Mouse (Mus musculus) heart, adult 9 months (tissue): ENCODE measurements around the gene Pga5.

Experiments used
- DNase-seq, 2 experiments: peaks; one replicate each; pipeline ENCODE4 v3.0.0; 2022; ENCODE audit warnings: low spot score in 2 of 2

Pga5 gene

DNA sequence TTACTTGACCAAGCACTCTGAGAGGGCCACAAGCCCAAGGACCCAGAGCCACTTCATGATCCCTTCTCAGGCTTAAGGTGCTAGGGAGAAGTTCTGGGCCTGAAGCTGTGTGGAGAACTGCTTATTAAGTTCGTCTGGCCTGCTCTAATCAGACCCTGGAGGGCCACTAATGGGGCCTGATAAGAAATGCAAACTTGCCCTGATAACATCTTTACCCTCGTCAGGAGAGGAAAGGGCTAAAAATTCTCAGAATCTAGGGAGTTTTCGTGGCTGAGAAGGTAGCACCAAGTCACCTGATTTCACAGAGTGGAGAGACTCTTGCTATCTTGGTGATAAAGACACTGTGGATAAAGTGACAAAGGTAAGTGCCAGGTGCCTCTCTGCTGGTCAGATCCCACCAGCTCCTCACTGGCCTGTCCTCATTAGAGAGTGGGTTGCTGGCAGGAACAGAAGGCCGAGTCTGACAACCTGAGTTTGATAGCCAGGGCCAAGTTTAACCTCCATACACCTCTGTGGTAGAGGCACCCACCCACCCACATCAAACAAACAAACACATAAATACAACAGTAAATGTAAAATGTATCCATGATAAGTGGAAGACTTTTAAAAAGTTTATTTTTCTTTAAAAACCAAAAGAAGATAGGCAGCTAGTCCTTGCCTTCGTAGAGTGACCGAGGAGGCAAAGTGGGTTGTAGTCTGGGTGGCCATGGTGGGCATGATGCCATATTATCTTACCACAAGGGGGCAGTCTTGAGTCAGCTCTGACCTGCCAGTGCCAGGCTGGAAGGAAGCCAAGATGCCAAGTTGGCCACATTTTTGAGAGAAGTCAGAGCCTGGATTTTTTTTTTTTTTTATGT, at the start of gene Pga5:
Gene Pga5, minus strand, starts transcription at position 157 of the 857 bp plus-strand sequence.
- DNase-seq = peak; percentile 63 to 70

DNA sequence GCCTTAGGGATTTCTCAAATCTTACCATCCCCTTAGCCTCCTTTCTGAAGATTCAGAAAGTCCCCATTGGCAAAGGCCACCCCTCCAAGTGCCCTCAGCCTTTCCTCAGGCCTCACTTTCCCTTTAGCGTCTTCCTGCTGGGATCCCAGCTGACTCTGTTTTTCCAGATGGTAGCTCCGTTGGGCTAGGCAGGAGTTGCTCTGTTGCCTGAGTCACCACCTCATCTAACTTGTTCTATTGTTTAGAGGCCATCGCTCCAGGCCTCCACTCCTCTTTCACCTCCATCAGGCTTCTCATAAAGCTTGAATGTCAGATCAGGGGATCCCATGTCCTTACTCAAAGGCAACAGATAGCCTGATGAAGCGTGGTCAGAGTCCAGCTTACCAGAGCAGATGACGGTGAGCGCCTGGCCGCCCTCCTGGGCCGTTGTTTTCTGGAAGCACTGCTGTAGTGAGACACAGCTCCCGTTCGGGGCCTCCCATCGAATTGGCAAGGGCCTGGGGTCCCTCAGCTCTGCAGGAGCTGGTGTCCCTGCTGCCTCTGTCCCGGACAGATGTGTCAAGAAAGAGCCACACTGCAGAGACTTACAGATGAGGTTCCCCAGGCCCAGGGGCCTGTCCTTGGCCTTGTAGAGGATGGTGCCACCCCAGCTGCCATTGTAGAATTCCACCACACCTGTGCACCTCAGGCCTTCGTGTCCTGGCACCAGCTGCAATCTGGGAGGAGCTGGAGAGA, 46.9 kb upstream of the Pga5 start:
- no peak for DNase-seq

DNA sequence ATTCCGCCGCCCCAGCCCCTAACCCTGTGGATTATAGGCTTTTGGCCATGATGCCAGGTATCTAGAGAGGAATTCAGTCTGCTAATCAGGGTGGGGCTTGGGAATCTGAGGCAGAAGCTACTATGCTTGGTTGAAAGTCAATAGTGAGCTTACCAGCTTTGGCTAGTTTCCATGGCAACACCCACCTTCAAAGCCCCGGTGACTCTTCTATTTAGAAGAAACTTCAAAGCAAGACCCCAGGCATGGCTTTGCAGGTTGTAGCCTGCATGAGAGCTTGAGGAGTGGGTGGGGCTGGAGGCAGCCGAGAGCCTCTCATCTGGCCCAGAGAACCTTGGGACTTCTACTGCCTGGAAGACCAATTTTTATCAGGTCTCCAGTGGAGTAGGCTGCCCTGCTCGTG, 45.8 kb upstream of the Pga5 start:
- no peak for DNase-seq

DNA sequence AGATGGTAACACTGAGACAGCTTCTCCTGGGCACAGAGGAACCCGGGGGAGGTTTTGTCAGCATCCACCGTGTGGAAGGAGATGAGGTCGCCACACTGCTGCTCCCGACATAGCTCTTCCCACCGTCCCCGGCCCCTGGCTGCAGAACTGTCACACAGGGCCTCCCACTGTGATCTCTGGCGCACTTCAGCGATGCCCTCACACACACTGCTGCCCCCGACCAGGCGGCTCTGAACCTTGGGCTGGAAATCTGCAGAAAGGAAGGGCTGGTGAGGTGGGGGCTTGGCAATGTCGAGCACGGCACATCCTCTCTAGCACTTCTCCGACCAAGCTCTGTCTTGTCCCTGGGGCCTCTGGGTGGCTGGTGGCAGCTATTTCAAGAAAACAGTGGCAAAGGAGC, 45.2 kb upstream of the Pga5 start:
- DNase-seq = no peak

DNA sequence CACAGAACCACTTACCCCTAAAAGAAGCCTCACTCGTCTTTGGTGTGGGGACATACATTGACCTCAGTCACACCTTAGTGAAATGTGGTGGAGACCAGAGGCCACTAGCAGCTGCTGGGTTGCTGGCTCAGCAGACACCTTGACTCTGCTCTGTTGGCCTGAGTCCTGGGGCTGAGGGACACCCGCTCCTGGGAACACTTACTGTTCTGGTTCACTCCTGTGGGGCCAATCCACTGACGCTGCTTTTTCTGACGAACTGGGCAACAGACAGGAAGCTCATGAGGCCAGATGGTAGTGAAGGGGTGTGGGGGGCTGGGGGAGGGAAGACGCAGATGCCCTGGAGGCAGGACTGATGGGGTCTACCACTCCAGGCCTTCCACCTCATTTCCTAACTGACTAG, 43.2 kb upstream of the Pga5 start:
- no peak for DNase-seq

DNA sequence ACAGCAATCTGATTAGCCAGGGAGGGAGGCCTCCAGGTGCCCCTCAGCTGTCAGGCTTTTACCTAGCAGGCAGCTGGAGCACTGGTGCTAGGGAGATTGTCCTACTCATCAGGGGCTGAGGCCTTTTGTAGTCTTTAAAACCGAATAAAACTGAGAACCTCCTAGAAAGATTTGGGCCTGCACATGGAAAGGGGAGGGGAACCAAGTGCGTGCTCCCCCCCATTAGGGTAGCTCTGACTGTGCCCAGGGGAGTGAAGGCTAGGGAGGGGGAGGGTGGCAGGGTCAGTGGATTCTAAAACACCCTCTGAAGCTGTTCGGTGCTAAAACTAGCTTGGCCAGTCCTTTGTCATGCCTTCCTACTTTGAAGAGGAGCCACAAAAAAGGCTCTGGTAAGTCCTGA, 42.7 kb upstream of the Pga5 start:
- no peak for DNase-seq

DNA sequence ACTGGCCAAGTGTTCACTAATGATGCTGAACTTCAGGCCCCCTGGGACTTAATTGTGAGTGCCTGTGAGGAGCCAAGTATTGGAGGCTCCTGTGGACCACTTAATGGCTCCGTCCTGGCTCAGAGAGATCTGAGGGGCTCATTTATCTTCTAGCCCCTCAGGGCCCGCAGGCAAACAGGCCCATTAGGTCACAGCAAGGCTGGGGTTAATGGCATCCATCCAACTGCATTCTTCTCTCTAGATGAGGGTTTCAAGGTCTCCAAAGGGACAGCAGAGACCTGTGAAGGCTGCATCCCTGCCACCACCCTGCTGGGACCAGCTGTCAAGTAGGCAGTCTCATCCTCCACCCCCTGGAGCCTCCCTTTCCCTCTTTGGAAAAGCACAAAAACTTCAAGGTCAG, 41.9 kb upstream of the Pga5 start:
- no peak for DNase-seq

DNA sequence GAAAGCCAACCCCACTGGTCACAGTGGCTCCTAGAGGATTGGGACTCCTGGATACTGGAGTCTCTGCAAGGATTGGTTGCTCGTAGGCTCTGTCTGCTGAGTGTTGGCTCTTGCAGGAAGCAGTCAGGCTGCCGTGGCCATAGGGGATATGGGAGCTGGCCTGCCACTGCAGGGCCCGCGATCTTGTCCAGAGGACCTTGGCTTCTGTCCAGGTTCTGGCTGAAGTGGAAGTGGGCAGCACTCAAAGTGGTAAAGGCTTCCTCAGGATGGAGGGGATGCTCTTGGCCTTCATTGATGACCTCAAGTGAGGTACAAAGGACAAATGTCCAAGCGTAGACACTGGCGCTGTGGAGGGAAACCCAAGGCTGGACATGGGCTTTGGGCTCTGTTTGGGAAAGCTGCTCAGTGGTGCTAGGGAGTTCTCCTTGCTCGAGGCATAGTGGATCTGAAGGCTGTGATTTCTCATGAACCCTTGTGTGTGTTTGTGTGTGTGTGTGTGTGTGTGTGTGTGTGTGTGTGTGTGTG, 40.4 kb upstream of the Pga5 start:
- DNase-seq = no peak

DNA sequence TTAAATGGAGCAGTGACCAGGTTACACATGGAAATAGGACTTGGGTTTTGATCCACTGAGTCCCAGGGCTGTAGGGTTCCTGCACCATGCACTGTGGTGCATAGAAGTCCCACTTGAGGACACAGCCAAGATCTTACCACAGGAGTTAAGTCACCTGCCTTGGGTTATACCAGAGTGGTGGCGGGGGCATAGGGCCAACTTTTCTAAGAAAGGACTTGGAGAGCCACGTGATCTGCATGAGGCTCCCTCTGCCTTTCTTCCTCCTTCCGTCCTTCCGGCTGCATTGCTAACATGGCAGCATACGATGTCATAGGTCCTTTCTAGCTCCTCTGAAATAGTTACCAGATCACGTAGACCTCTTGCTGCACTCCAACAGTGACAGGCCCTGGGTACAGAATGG, 37.6 kb upstream of the Pga5 start:
- no peak for DNase-seq

DNA sequence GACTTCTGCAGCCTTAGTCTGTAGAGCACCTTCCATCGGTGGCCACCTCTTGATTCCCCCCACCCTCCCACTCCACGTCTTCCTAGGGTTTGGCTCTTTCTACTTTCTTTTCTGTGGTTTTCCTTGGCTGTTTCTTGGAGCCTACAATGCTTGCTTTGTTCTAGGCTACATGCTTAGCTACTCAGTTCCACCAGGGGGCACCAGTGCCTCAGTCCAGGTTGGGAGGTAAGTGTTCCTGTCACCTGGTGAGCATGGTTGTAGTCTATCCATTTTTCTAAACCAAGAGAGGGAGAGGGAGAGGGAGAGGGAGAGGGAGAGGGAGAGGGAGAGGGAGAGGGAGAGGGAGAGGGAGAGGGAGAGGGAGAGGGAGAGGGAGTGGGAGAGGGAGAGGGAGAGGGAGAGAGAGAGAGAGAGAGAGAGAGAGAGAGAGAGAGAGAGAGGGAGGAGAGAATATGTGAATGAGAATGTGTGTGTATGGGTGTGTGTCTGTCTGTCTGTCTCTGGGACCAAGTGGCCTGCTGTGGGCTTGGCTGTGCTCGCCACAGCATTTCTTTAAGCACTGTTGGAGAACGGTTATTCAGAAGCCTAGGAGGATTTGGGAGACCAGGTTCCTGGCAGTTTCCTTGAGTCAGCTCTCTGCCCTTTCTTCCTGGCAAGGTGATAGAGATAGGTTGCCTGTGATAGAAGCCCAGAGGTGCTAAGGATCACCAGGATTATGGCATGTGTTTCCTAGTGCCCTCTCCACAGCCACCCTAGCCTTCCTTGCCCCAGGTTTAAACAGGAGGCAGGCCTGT, 37.0 kb upstream of the Pga5 start:
- DNase-seq = peak in 1 of 2 experiments; percentile 29

DNA sequence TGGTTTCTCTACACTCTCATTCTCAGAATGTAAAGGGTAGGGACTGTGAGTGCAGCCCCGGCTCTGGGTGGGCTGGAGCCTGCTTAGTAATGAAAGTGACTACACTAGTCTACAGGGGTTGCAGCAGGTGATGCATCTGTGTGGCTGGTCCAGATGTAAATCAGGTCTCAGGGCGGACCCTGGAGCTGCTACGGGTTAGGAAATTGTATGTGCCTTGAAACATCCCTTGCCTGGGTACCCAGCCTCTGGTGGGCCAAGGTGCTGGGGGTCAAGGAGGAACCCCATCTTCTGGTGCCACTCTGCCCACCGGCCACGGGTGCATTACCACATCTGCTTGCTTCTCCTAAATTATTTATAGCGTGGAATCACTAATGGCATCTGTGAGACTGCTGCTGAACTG, 36.3 kb upstream of the Pga5 start:
- DNase-seq = no peak

DNA sequence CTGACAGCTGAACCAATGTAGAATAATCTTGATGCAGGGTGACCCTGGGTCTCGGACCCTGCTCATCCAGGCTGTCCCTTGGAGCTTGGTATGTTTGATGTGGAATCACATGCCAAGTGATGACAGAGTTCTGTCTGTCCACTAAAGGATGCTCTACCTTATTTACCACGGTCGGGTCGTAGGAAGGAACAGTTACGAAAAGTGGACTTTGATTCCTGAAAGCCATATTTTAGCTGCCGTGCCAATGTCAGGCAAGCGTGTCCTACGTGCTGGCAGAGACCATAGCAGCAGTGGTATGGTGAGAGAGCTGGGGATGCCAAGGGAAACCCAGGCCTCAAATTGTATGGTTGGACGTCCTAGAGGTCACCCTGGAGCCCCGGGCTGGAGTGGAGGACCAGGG, 35.7 kb upstream of the Pga5 start:
- no peak for DNase-seq

DNA sequence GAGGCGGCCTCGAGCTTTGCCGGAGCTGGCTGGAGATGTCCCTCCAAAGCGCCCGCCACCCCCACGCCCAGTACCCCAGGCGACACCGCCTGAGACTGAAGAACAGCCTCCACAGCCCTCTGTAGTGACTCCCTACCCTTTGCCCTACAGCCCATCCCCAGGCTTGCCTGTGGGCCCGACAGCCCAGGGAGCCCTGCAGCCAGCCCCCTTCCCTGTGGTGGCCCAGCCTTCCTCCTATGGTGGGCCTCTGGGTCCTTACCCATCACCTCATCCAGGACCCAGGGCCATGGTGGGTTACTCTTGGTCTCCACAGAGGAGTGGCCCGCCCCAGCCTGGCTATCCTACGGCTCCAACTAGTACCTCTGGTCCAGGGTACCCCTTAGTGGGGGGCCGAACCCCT, 34.8 kb upstream of the Pga5 start:
- DNase-seq = no peak

DNA sequence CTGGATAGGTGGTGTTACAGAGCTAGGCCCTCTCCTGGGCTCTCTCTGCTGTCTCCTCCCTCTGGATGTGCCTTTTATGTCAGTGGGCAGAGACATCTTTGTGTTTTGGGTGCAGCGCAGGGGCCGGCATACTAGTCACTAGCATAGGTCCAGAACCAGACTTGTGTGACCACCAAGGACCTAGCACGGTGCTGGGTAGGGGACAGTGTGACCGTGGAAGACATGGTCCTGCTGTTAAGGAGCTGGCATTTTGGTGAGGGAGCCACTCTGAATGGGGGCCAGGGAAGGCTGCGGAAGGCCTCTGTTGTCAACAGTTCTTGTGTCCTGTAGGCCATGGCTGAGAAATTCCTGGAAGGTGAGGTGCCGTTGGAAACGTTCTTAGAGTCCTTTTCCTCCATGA, 34.3 kb upstream of the Pga5 start:
- no peak for DNase-seq

DNA sequence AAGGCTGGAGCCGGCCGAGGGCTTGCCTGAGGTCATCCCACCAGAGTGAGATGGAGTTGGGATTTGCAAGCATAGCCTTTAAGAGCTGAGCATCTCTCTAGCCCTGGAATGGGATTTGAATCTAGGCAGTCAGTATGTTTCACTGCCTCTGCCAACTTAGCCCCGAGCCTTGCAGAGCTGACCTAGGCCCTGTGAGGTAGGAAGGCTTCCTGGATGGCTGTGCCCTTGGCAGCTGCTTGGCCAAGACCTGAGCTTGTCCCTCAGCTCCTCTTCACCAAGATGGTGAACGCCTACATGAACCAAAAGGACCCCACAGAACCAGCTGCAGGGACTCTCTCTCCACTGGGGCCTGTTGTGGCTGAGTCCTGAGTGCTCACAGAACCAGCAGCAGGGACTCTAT, 32.9 kb upstream of the Pga5 start:
- DNase-seq = no peak

DNA sequence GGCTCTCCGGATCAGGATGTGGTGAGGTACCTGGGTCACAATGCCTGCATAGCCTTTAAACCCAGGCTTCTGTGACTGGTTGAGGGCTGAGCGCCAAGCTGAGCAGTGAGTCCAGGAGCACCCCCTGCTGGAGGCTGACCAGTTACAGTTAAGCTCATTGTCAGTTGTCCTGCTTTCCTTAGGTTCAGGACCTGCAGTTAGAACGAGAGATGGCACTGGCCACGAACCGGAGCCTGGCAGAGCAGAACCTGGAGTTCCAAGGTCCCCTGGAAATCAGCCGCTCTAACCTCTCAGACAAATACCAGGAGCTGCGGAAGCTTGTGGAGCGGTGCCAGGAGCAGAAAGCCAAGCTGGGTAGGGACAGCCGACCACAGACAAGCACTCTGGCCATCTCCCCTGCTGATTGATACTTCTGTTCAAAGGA, 32.2 kb upstream of the Pga5 start:
- DNase-seq = peak in 1 of 2 experiments; percentile 52

DNA sequence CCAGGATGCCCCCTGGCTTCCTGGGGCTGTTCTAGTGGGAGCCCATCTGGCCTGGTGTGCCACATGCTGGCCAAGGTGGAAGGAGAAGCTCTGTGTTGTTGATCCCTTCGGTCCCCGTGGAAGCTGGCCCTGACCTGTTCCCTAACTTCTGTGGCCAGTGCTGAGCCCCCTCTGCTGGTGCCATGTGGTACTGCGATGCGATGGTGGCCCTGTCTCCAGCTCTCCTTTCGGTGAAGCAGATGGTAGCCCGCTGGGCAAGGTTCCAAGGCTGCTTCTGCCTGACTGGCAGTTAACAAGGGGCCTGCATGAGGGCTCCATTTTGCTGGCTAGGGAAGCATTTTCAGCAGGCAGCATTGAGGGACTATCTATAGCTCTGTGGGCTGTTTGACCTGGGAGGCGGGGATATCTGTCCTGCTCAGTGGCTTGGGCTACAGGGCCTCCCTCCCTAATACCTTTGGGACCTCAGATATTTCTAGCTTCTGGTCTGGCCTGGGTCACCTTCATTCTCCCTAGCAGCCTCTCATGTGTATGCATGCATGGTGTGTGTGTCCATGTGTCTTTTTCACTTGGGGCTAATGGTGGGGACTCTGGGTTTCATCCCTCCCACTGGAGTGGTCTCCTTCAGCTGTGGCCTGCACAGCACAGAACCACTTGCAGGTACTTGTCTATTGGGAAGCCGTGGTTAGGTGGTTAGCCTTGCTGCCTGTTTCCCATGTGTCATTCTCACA, 31.7 kb upstream of the Pga5 start:
- peak; percentile 88 to 93 for DNase-seq

DNA sequence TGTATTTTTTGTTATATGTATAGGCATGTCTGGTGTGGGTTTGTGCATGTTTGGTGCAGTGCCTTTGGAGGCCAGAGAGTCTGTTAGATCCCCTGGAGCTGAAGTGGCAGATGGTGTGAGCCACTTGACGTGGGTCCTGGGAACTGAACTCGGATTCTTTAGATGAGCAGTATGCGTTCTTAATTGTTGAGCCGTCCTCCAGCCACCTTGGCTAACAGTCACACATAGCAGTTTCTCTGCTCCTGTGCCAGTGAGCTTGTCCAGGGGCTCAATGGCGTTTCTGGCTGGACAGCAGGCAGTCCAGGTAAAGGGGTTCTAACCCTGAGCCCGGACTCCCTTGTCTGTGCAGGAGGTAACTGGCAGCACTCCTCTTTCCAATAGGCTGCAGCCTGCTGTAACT, 31.0 kb upstream of the Pga5 start:
- DNase-seq = no peak

DNA sequence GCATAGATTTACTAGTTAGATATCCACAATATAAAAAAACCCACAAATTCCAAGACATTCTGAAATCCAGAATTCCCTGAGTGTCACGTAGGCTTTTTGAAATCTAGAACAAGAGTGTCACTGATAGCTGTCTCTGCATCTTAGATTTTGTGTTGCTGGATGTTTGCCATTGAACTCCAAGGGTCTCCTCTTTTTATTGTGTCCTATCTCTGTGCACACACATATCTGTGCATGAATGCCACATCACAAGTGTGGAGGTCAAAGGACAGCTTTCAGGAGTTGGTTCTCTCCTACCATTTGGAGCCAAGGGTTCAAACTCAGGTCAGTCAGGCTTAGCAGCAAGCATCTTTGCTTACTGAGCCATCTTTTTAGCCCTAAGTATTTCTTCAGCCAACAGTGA, 30.0 kb upstream of the Pga5 start:
- no peak for DNase-seq

DNA sequence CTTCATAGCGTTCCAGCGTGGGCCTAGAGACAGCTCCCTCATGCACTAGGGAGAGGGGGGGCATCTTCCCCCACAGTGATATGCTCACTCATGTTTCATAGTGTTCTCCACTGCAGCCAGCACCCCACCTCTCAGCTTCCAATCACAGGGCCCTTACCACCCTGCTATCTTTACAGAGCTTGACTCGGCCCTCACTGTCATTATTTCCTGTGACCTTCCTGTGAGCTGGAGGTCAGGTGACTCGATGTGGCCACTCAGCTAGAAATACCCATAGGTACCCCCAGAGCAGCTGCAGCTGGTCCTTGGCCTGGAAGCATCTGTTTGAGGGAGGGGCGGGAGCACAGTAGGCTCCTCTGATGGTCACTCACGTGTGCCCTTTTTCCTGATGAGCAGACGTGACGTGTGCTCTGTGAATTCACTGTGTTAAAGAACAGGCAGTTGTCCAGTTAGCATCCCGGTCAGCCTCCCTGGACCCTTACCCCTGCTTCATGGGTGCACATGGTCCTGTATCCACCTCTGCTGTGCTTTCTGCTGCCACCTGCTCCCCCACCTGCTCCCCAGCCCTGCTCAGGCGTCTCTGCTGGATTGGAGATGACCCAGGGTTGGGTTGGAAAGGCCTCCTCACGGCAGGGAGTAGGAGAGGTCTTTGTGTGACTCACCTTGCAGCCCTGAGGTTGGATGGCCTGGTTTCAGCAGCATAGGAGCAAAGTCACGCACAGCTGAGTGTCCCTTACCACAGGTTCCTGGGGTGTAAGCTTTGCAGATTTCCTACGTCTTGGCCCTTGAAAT, 29.4 kb upstream of the Pga5 start:
- DNase-seq = no peak

DNA sequence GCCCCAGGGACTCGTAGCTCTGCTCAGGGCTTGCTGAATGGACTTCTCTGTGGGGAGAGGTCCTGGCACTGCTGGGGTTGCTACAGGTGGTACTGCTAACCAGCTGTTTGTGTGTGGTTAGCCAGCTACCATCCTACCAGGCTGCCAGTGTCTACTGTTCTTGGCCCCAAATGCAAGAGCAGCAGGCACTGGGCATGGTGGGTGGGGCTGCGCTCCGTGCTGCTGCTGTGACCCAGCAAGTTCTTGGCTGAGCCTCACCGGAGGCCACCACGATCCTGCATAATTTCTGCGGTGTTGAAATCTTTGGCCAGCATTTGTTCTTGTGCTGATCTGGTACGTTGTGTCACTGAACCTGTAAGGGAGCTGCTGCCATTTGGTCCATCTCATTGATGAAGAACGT, 25.6 kb upstream of the Pga5 start:
- DNase-seq = peak in 1 of 2 experiments; percentile 6
